Mouse (Mus musculus) right cerebral cortex, postnatal 14 days (tissue): ENCODE measurements around the gene Cdhr1.
A peak's percentile ranks its signal among the peaks of the same experiment; 100 is the strongest.
"Not testable (repeated sequence)": the region's sequence is repeated elsewhere in the genome, so short reads cannot be mapped to it uniquely, and the experiment has no call there.

ENCODE experiments used
- DNase-seq: peaks from one replicate; pipeline ENCODE4 v3.0.0; 2022

Gene Cdhr1

GRCm38 (mm10) chr14:37097956-37098530 lies at the start of gene Cdhr1:
Cdhr1 (minus strand) TSS chr14:37098347.
- DNase-seq, result peak; percentile 18

GRCm38 (mm10) chr14:37139051-37139710 lies 41.0 kb upstream of the Cdhr1 start:
- DNase-seq, result no peak

GRCm38 (mm10) chr14:37137596-37137995 lies 39.4 kb upstream of the Cdhr1 start:
- not testable (repeated sequence) for DNase-seq

GRCm38 (mm10) chr14:37136110-37136509 lies 38.0 kb upstream of the Cdhr1 start:
- no peak for DNase-seq

- no peak for DNase-seq
Observed at GRCm38 (mm10) chr14:37135671-37136070, 37.5 kb upstream of the Cdhr1 start.

- peak; percentile 95 for DNase-seq
Observed at GRCm38 (mm10) chr14:37135127-37135593, 37.0 kb upstream of the Cdhr1 start, which contains the start of gene Ghitm. Ghitm (minus strand) TSS chr14:37135272.

GRCm38 (mm10) chr14:37134304-37135126 lies 36.4 kb upstream of the Cdhr1 start:
- no peak for DNase-seq

- DNase-seq, result peak; percentile 55
Observed at GRCm38 (mm10) chr14:37127652-37128051, 29.5 kb upstream of the Cdhr1 start.

GRCm38 (mm10) chr14:37119233-37119632 lies 21.1 kb upstream of the Cdhr1 start:
- no peak for DNase-seq

- no peak for DNase-seq
Observed at GRCm38 (mm10) chr14:37113922-37114321, 15.8 kb upstream of the Cdhr1 start, which contains the start of gene 2610528A11Rik. 2610528A11Rik (minus strand) TSS chr14:37114022.

- DNase-seq, result peak; percentile 7
Observed at GRCm38 (mm10) chr14:37112931-37113330, 14.8 kb upstream of the Cdhr1 start.

- DNase-seq, result no peak
Observed at GRCm38 (mm10) chr14:37111371-37111770, 13.2 kb upstream of the Cdhr1 start.

GRCm38 (mm10) chr14:37110456-37110855 lies 12.3 kb upstream of the Cdhr1 start:
- no peak for DNase-seq

- no peak for DNase-seq
Observed at GRCm38 (mm10) chr14:37109975-37110374, 11.8 kb upstream of the Cdhr1 start.

- DNase-seq, result no peak
Observed at GRCm38 (mm10) chr14:37109460-37109859, 11.3 kb upstream of the Cdhr1 start.

- DNase-seq, result no peak
Observed at GRCm38 (mm10) chr14:37105846-37106245, 7.7 kb upstream of the Cdhr1 start.

GRCm38 (mm10) chr14:37104747-37105146 lies 6.6 kb upstream of the Cdhr1 start:
- DNase-seq, result no peak

GRCm38 (mm10) chr14:37102484-37102883 lies 4.3 kb upstream of the Cdhr1 start:
- no peak for DNase-seq

GRCm38 (mm10) chr14:37101531-37101930 lies 3.4 kb upstream of the Cdhr1 start:
- DNase-seq, result no peak

GRCm38 (mm10) chr14:37095556-37095955 lies 2.6 kb downstream of the Cdhr1 start:
- no peak for DNase-seq

GRCm38 (mm10) chr14:37094436-37094835 lies 3.7 kb downstream of the Cdhr1 start:
- DNase-seq, result no peak

- DNase-seq, result no peak
Observed at GRCm38 (mm10) chr14:37083755-37084154, 14.4 kb downstream of the Cdhr1 start.

- no peak for DNase-seq
Observed at GRCm38 (mm10) chr14:37080724-37081123, 17.4 kb downstream of the Cdhr1 start.

GRCm38 (mm10) chr14:37068516-37068915 lies 29.6 kb downstream of the Cdhr1 start:
- DNase-seq, result peak; percentile 30
